Mouse (Mus musculus): ENCODE measurements around the gene Slco1a1. TPM values are rescaled to one million over a fixed set of nuclear protein-coding genes. Genes with fewer than 3 reads are reported as not detected.
"Not testable (repeated sequence)": the region's sequence is repeated elsewhere in the genome, so short reads cannot be mapped to it uniquely, and the experiment has no call there.

The Slco1a1 gene
- polyA plus RNA-seq, 1 experiment from 2014 or later = not detected

DNA sequence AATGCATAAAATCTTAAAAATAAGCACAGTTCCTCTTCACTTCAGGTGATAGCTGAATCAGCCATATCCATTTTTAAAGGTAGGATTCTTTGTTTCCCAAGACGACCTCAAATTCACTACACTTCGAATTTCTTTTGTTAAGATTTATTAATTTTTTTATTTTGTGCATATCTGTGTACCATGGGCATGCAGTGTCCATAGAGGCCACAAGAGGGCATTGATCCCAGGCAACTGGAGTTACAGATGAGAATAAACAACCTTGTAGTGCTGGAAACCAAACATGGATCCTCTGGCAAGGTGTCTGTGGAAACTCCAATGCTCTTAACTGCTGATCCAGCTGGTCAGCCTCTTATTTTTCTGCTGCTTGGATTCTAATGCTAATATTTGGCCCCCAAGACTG lies 58.5 kb downstream of the Slco1a1 start:
- H3K27ac ChIP-seq (ENCODE audit: low read length) = no peak overlapping the region
- H3K9ac ChIP-seq (ENCODE audit: low read length) = no peak overlapping the region
- peaks cover 4% of the 10 kb centered on the region; the same call in 1 of the 2 replicates for H3K9me3 ChIP-seq (replicated peaks; ENCODE audit: control insufficient read depth, low read length)
- H3K27me3 ChIP-seq (ENCODE audit: control insufficient read depth, insufficient read depth, low read length) = no peaks in the 10 kb centered on the region
- no peak for ATAC-seq (replicated peaks; ENCODE audit: extremely low read depth, insufficient read depth, low FRiP score)
- H3K36me3 ChIP-seq (ENCODE audit: control insufficient read depth, insufficient read depth) = no peaks in the 10 kb centered on the region
- 54% methylated on average over 2 of the region's 2 CpGs for WGBS
- H3K4me2 ChIP-seq (ENCODE audit: low read depth, low read length) = no peak overlapping the region
- H3K4me3 ChIP-seq (ENCODE audit: low read length) = no peak overlapping the region
- H3K4me1 ChIP-seq (ENCODE audit: control insufficient read depth, insufficient read depth, low read length) = no peaks in the 10 kb centered on the region

DNA sequence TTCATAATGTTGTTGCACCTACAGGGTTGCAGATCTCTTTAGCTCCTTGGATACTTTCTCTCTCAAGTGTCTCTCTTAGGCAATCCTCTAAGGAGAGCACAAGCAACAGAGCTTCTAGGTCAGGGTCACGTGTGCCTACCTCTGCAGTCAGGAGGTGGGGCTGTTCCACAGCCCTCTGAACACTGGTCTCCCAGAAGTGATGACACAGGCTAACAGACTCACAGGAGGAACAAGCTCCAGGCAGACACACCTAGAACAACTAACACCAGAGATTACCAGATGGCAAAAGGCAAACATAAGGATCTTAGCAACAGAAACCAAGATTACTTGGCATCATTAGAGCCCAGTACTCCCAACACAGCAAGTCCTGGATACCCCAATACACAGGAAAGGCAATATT lies 64.2 kb downstream of the Slco1a1 start:
- no peaks in the 10 kb centered on the region for H3K36me3 ChIP-seq (ENCODE audit: control insufficient read depth, insufficient read depth)
- ATAC-seq (replicated peaks; ENCODE audit: extremely low read depth, insufficient read depth, low FRiP score) = no peak
- H3K9ac ChIP-seq (ENCODE audit: low read length) = no peak overlapping the region
- H3K27me3 ChIP-seq (ENCODE audit: control insufficient read depth, insufficient read depth, low read length) = no peaks in the 10 kb centered on the region
- WGBS = 45% methylated on average over 1 of the region's 1 CpGs
- H3K4me2 ChIP-seq (ENCODE audit: low read depth, low read length) = no peak overlapping the region
- no peaks in the 10 kb centered on the region for H3K4me1 ChIP-seq (ENCODE audit: control insufficient read depth, insufficient read depth, low read length)
- no peak overlapping the region for H3K27ac ChIP-seq (ENCODE audit: low read length)
- H3K9me3 ChIP-seq (replicated peaks; ENCODE audit: control insufficient read depth, low read length) = no peaks in the 10 kb centered on the region
- no peak overlapping the region for H3K4me3 ChIP-seq (ENCODE audit: low read length)

DNA sequence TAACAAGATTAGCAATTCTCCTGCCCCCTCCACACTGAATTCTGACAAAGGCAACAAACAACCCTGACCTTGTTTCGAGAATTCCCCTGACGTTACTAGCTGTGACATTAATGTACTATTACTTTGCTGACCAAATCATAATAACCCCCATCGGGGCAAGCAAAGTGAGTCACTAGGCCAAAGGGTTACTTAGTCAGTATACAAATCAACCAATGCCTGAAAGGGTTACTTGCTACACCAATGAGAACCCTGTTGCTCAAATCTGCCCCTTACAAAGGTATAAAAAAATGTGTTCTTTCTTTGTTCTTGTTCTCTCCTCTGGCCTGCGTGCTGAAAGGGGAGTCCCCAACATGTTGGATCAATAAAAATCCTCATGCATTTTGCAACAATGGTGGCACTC lies 71.0 kb downstream of the Slco1a1 start:
- H3K4me3 ChIP-seq (ENCODE audit: low read length); H3K27me3 ChIP-seq (ENCODE audit: control insufficient read depth, insufficient read depth, low read length); H3K36me3 ChIP-seq (ENCODE audit: control insufficient read depth, insufficient read depth); H3K27ac ChIP-seq (ENCODE audit: low read length); ATAC-seq (replicated peaks; ENCODE audit: extremely low read depth, insufficient read depth, low FRiP score); H3K9me3 ChIP-seq (replicated peaks; ENCODE audit: control insufficient read depth, low read length); H3K9ac ChIP-seq (ENCODE audit: low read length); H3K4me2 ChIP-seq (ENCODE audit: low read depth, low read length); H3K4me1 ChIP-seq (ENCODE audit: control insufficient read depth, insufficient read depth, low read length): not testable (repeated sequence)
- WGBS = 75% methylated on average over 4 of the region's 4 CpGs

DNA sequence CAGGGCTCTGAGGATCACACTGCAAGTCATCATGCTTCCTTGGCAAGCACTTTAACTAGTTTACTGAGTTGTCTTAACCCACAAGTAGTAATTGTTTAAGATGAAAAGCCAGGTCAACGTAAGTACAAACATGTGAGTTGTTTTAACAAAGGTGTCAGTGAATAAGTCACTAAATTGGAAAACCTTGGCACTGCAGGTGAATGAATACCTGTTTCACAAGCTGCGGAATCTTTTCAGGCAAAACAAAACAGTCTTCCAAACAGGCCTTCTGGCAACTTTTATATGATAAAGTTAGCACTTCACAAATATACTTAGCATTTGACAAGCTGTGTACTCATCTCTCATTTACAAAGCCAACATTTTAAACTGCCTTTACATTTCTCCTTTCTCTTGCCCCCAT lies 75.1 kb downstream of the Slco1a1 start:
- no peak for ATAC-seq (replicated peaks; ENCODE audit: extremely low read depth, insufficient read depth, low FRiP score)
- no peaks in the 10 kb centered on the region for H3K36me3 ChIP-seq (ENCODE audit: control insufficient read depth, insufficient read depth)
- H3K9ac ChIP-seq (ENCODE audit: low read length) = no peak overlapping the region
- H3K27me3 ChIP-seq (ENCODE audit: control insufficient read depth, insufficient read depth, low read length) = no peaks in the 10 kb centered on the region
- no peak overlapping the region for H3K27ac ChIP-seq (ENCODE audit: low read length)
- H3K4me1 ChIP-seq (ENCODE audit: control insufficient read depth, insufficient read depth, low read length) = no peaks in the 10 kb centered on the region
- no peak overlapping the region for H3K4me2 ChIP-seq (ENCODE audit: low read depth, low read length)
- no peaks in the 10 kb centered on the region for H3K9me3 ChIP-seq (replicated peaks; ENCODE audit: control insufficient read depth, low read length)
- 79% methylated on average over 2 of the region's 2 CpGs for WGBS
- no peak overlapping the region for H3K4me3 ChIP-seq (ENCODE audit: low read length)

DNA sequence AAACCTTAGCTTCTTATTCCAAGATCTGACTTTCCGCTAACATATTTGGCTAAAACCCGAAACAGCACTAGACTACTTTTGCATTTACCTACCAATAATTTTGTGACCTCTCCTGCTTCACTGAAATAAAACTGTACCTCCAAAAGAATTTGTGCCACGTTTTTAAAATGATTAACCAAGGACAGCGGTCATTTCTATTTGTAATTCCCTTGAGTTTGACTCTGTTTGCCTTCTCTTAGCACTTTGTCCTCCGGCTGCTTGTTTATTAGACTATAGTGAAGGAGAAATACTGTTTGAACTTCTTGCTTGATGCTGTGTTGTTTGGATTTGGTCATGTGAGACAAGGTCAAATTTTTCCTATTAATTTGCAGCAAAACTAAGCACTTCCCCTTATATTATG lies 78.0 kb downstream of the Slco1a1 start:
- Histone ChIP-seq H3K9ac (ENCODE audit: low read length) (no peak overlapping the region), H3K27ac (ENCODE audit: low read length) (no peak overlapping the region), H3K4me1 (ENCODE audit: control insufficient read depth, insufficient read depth, low read length) (no peaks in the 10 kb centered on the region), H3K36me3 (ENCODE audit: control insufficient read depth, insufficient read depth) (no peaks in the 10 kb centered on the region), H3K27me3 (ENCODE audit: control insufficient read depth, insufficient read depth, low read length) (no peaks in the 10 kb centered on the region), H3K9me3 (replicated peaks; ENCODE audit: control insufficient read depth, low read length) (no peaks in the 10 kb centered on the region), H3K4me2 (ENCODE audit: low read depth, low read length) (no peak overlapping the region), H3K4me3 (ENCODE audit: low read length) (no peak overlapping the region)
- WGBS = 78% methylated on average over 5 of the region's 5 CpGs
- ATAC-seq (replicated peaks; ENCODE audit: extremely low read depth, insufficient read depth, low FRiP score) = no peak

DNA sequence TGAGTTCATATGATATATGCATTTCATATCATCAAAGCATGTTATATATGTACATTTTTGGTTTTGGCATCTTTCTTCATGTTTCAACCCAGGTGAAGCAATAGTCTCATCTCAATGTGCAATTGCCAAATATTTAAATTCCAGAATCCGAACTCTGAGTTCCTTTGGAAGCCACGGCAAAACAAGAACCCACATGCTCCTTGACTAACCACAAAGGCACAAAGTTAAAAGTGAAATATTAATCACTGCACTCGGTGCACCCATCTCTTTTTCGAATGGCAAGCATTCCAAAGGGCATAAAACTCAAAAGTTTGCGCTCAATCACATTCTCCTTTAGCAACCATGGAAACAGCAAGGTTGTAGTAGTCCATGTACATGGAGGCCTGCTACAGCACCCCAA lies 80.7 kb downstream of the Slco1a1 start:
- Histone ChIP-seq H3K36me3 (ENCODE audit: control insufficient read depth, insufficient read depth) (no peaks in the 10 kb centered on the region), H3K4me2 (ENCODE audit: low read depth, low read length) (no peak overlapping the region), H3K9ac (ENCODE audit: low read length) (no peak overlapping the region), H3K9me3 (replicated peaks; ENCODE audit: control insufficient read depth, low read length) (no peaks in the 10 kb centered on the region), H3K27me3 (ENCODE audit: control insufficient read depth, insufficient read depth, low read length) (no peaks in the 10 kb centered on the region), H3K27ac (ENCODE audit: low read length) (no peak overlapping the region), H3K4me1 (ENCODE audit: control insufficient read depth, insufficient read depth, low read length) (no peaks in the 10 kb centered on the region), H3K4me3 (ENCODE audit: low read length) (no peak overlapping the region)
- 84% methylated on average over 5 of the region's 5 CpGs for WGBS
- no peak for ATAC-seq (replicated peaks; ENCODE audit: extremely low read depth, insufficient read depth, low FRiP score)

DNA sequence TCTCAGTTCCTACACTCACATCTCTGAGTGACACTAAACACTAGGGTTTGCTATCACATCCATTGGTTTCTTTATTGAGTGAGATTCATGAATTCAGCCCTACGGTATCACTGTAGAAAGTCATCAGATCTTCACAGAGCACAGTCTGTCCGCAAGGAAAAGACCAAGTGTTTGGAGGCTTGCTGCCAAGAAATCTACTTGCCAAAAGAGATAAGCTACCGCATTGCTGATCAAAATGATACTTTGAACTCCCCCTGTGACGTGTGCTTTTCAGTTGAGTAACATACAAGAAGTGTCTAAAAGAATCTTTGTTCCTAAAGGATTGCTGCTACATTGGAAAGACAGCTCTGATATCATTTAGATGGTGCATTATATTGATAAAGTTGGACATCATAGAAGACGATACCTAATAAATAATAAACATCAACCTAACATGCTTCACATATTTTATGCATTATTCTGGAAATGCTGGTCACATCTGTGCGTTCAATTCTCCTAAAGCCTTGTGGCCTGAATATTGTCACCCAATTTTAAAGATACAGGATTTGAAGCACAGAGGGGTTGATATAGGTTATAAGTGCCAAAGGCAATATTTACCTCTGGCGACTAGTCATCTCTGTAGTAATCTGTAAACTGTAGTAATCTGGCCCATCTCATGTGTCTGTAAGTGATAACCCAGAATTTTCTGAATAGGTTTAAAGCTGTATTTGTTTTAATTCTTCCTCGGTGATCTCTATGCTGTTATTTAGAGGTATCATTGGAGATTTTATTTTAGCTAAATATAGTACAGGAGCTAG lies 88.8 kb downstream of the Slco1a1 start:
- H3K36me3 ChIP-seq (ENCODE audit: control insufficient read depth, insufficient read depth) = no peaks in the 10 kb centered on the region
- no peak overlapping the region for H3K4me3 ChIP-seq (ENCODE audit: low read length)
- H3K9me3 ChIP-seq (replicated peaks; ENCODE audit: control insufficient read depth, low read length) = no peaks in the 10 kb centered on the region
- no peaks in the 10 kb centered on the region for H3K4me1 ChIP-seq (ENCODE audit: control insufficient read depth, insufficient read depth, low read length)
- H3K4me2 ChIP-seq (ENCODE audit: low read depth, low read length) = no peak overlapping the region
- WGBS = 65% methylated on average over 8 of the region's 8 CpGs
- H3K9ac ChIP-seq (ENCODE audit: low read length) = no peak overlapping the region
- no peak for ATAC-seq (replicated peaks; ENCODE audit: extremely low read depth, insufficient read depth, low FRiP score)
- H3K27me3 ChIP-seq (ENCODE audit: control insufficient read depth, insufficient read depth, low read length) = no peaks in the 10 kb centered on the region
- H3K27ac ChIP-seq (ENCODE audit: low read length) = no peak overlapping the region

Other genes starting within 250 kb of the Slco1a1 start
- not detected in 2 replicates for gene Gm5724, start 173.2 kb downstream of the Slco1a1 start, polyA plus RNA-seq (2015; fragmentation: Nextera tagmentation; extraction: Ambion mirVana)
- gene Slco1a4, start 90.8 kb downstream of the Slco1a1 start, polyA plus RNA-seq (2015; fragmentation: Nextera tagmentation; extraction: Ambion mirVana) = 0.10 and 0.13 TPM in 2 replicates
- not detected in 2 replicates for gene Gm6614, start 64.5 kb upstream of the Slco1a1 start, polyA plus RNA-seq (2015; fragmentation: Nextera tagmentation; extraction: Ambion mirVana)